Mouse (Mus musculus) layer of hippocampus, adult 8-10 months (tissue): ENCODE data around the gene Lekr1. TPM values are rescaled to one million over a fixed set of nuclear protein-coding genes. Genes with fewer than 3 reads are reported as not detected.

Experiments
- DNase-seq, 2 experiments: peaks; one replicate each; pipeline ENCODE4 v3.0.0; 2022; ENCODE audit warnings: low spot score in 2 of 2
- microRNA-seq, 2 experiments: library from miRNA; unstranded; fragments of <30 nt; microRNA quantifications; one replicate each; pipeline ENCODE4 v1.2.0; 2022
- total RNA-seq, 4 experiments: library from RNA; stranded (reverse); gene quantifications; 2 replicates each; pipeline ENCODE4 v1.2.4; 2022

Gene Lekr1
- total RNA-seq, 4 experiments from 2014 or later = 6.6 to 8.8 (median 7.4) TPM

GRCm38 (mm10) chr3:65871609-65872272 is 205.7 kb downstream of the Lekr1 start:
- no peak for DNase-seq

- no peak for DNase-seq
Measured at GRCm38 (mm10) chr3:65873093-65873830, 207.2 kb downstream of the Lekr1 start.

Small RNA genes within 50 kb of the gene (microRNA-seq; reads per million reads assigned to microRNA genes)
- 0 to 0.76 reads per million in 2 experiments for gene Mir8120

Other genes with a start within 250 kb of the Lekr1 start
- 10 to 100 TPM; 15.0 to 21.8 (median 15.9) TPM for gene Tiparp, start 137.8 kb upstream of the Lekr1 start, total RNA-seq